Mouse (Mus musculus) bone marrow, adult 2 months (tissue): ENCODE data around the gene Immp2l.

Experiments
- CTCF ChIP-seq: fragments of 200-500 bp; IDR thresholded peaks from 2 replicates; pipeline ENCODE4 v1.5.1; 2011; ENCODE audit warnings: low read length, control low read depth; ENCODE audit not compliant: control insufficient read depth, insufficient read depth
- POLR2A ChIP-seq: fragments of 200-500 bp; IDR thresholded peaks from 2 replicates; pipeline ENCODE4 v1.6.1; 2011; ENCODE audit warnings: low read depth, mild to moderate bottlenecking, control low read depth, low read length, borderline replicate concordance; ENCODE audit not compliant: control insufficient read depth

DNA sequence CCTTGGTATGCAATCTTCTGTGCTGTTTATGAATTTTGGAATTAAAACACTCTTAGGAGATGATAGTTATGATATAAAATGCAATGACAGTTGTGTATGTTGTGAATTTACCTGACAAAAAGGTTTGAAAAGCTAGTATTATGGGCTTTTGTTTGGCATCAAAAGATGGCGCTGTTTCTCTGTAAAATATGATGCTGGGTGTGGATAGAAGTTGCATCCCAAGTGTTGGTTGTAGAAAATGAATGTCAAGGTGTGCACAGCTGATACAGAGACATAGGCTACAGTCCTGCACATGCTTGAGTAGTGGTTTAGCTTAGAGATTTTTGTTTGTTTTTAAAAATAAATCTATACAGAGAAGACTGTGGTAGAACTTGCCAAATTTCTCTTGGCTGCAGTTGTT, 87.6 kb downstream of the Immp2l start:
- TF ChIP-seq POLR2A, result no peak
- no peak for TF ChIP-seq CTCF
